Mouse (Mus musculus) lung, postnatal 14 days (tissue): ENCODE data around the gene Smarca4.
"Not testable (repeated sequence)": the region's sequence is repeated elsewhere in the genome, so short reads cannot be mapped to it uniquely, and the experiment has no call there.

Source experiments
- DNase-seq: peaks from one replicate; pipeline ENCODE4 v3.0.0; 2021

Smarca4 gene

DNA sequence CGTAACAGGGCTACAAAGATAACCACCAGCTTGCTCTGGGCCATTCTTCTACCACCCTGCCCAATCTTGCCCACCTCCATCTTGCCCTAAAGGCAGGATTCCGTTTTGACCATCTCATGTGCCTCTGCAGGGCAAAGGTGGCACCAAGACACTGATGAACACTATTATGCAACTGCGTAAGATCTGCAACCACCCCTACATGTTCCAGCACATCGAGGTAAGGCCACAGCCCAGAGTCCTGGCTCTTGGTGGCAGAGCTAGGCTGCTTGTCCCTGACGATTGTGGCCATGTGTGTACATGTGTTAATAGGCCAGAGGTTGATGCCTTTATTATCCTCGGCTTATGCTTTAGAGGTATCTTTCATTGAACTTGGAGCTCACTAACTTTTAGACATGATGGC, 54.4 kb downstream of the Smarca4 start:
- DNase-seq: no peak

DNA sequence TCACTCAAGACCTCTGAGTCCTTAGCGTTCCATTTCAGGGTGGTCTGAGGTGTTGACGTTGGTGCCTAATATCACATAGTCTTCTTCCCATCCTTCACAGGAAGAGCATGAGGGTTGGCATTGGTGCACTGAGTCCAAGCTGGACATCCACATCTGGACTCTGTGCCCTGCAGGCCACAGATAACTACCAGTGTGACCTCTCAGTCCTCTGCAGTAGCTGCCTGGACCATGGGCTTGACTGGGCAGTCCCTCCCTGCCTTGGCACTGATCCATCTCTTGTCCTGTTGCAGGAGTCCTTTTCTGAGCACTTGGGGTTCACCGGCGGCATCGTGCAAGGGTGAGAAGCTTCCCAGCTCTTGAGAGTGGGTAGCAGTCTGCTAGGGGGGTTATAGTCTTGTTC, 55.8 kb downstream of the Smarca4 start:
- DNase-seq: no peak

DNA sequence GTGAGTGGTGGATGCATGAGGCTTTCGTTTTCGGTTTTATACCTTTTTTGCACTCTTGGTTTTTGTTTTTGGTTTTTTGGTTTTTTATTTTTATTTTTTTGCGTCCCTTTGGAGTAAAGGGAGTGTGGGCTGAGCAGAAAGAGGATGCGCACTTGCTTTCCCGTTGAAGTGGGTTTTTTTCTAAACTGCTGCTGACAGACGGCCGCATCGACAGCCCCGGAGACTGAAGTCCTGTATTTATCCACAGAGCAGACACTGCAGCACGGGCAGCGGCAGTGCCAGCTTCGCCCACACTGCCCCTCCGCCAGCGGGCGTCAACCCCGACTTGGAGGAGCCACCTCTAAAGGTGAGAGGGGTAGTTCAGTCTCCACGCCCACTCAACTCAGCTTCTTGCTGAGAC, 61.7 kb downstream of the Smarca4 start:
- DNase-seq: no peak

DNA sequence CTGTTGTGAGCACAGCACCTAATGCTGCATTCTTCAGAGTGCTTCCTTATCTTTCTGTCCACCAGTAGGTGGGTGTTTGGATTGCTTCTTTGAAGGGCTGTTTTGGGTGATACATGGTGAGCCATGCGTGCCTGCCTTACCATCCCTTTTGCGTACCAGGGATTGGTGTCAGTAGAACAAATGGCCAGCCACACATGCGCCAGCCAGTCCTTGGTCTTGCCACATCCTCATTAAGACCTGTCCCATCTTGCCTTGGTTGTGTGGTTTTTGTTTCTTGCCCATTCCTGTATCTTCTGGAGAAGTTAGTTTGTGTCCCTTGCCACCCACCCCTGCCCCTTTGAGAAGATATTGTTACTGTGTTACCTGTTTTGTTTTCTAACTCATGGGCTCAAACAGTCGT, 64.5 kb downstream of the Smarca4 start:
- no peak for DNase-seq

DNA sequence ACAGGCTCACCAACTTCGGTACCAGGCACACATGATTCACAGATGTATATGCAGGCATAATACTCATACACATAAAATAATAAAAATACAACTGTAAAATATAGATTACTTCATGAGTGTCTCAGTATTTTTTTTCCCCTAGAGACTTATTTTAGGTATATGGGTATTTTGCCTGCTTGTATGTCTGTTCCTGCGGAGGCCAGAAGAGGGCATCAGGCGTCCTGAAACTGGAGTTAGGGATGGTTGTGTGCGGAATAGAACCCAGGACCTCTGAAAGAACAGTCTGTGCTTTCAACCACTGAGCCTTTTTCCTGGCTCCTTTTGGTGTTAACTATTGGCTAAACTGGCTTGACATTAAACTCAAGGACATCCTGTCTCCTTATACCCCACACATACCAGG, 66.9 kb downstream of the Smarca4 start:
- DNase-seq: no peak

DNA sequence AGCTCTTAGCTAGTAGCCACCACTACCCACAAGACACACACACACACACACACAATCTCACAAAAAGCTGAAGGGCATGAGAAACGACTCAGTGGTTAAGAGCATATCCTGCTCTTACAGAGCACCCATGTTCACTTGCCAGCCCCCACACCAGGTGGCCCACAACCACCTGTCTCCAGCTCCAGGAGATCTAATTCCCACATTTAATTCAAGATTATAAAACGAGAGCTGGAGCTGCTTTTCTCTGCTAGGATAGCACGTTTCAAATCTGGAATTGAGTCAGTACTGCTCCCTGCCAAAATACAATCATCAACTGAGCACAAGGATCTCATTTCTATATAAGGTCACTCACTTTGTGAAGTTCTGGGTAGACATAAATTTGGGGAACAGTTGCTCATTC, 67.9 kb downstream of the Smarca4 start:
- no peak for DNase-seq

DNA sequence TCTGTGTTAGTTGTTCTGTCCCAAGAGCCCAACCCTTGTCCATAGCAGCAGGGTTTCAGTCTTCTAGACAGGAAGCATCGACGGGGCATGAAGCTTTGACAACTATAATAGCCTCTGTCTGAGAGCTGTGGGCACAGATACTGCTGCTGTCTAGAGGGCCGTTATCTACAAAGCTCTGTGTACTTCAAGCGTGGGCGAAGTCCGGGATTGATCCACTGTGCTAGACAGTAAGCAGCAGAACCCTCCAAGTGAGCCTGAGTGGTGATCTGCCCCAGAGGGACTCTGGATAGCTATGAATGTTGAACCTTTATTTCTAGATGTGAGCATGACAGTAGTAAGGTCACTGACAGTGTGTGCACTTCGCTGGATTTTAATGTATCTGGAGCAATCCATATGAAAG, 72.6 kb downstream of the Smarca4 start:
- DNase-seq: no peak

DNA sequence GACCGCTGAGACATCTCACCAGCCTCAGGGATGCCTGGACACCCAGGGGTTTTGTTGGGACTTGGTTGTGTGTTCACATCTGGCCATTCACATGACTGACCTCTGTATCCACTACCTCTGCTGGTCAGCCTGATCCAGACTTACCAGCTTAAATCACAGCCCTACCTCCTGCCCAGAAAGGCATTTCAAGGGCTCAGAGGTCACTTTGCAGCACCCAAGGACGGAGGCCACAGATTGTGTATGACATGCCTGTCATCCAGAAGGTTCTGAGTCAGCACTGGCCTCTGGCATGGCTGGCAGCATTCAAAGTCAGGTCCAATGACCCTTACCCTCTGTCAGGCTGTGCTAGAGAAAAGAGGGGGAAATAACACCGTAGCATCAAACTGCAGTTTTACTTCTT, 74.1 kb downstream of the Smarca4 start:
- DNase-seq: no peak

DNA sequence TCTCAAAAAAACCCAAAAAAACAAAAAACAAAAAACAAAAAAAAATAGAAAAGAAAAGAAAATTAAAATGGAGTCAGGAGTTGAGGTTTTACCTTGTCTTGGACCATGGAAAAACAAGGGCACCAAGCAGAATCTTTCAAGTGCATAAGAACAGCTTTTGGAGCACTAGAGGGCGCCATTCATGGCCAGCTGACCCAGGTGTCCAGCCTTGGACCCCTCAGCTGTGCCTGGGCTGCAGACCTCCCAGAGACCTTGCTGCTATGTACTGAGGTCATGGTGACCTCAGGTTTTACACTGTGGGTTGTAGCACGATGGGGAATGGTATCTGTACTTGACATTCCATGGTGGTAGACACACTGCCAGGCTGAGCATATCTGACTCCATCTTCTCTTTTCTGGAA, 75.9 kb downstream of the Smarca4 start:
- DNase-seq: peak; percentile 63

DNA sequence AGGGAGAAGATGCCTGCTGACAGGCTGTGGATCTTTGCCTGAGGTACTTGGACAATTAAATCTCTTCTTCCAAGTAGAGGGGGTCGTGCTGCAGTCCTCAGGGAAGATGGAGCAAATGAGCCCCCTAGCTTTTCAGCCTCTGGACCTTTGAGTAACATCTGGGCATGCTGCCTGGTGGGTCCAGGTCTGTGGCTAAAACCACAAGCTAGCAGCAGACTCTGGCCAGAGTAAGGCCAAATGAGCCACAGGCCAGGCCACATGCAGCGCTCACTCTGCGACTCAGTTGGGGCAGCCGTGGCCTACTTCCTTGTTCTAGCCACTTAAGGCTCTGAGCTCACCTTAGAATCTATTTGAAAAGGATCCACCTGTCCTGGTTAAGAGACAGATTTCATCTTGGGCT, 76.5 kb downstream of the Smarca4 start:
- DNase-seq: no peak

DNA sequence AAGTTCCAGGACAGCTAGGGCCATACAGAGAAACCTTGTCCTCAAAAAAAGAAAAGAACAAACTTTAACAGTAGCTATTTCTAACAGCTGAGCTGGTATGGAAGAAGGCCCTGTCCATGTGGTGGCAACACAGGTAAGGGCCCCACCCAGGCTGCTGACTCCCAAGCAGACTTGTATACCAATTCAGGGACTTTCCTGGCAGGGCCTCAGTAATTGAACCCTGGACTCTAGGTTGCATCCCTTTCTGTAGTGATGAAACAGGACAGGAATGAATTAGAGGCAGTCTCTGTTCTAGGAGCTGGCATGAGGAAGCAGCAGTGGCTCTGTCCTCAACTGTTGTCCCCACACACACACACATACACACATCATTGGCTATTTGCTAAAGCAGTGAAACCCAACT, 78.1 kb downstream of the Smarca4 start:
- no peak for DNase-seq

DNA sequence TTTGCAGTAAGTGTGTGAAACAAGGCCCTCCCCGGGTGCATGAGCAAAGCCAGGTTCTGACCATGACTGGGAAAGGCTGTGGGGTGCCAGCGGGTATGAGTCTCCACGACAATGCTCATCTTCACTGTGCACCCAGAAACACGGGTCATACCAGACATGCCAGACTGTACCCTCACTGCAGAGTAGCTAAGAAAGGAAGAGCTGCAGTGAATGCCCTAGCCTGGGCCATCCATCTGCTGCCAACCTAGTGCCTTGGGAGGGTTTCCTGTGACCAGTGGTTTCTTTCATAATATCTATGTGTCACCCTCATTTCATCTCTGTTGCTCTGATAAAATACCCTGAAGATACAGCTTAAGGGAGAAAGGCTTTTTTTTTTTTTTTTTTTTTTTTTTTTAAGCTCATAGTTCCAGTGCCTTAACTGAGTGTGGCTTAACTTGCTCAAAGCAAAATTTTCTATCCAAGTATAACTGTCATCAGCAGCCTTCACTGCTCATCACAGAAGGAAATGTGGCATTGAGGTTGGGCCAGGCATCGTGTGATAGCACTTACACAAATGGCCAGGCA, 79.3 kb downstream of the Smarca4 start:
- DNase-seq: no peak

DNA sequence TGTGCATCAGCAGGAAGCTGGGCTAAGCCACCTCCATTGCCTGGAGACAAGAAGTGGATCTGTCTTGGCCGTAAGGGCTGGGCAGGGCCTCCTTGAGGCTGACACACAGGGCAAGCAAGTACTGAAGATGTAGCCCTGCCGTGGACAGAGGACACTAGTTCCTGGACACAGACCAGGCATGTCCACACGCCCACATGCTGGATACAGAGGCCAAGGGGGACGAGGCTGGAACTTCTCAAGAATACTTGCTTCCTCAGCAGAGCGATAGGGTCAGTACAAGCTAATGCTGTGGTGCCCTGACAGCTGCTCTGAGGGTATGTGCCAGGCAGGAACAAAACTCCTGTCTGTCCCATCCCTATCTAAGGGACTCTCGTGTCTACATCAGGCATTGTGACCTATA, 81.2 kb downstream of the Smarca4 start:
- no peak for DNase-seq

DNA sequence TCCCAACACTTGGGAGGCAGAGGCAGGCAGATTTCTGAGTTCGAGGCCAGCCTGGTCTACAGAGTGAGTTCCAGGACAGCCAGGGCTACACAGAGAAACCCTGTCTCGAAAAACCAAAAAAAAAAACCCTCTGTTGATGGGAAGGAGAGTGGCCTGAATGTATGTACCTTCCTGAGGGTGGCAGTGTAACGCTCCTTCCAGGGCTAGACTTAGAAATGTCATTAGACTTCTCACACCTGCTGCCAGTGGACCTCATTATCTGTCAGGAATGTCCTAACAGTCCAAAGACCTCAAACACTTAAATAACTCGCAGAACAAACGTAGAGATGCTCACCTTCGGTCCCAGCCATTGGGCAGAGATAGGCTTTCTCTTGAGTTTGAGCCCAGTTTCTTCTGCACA, 83.3 kb downstream of the Smarca4 start:
- not testable (repeated sequence) for DNase-seq

DNA sequence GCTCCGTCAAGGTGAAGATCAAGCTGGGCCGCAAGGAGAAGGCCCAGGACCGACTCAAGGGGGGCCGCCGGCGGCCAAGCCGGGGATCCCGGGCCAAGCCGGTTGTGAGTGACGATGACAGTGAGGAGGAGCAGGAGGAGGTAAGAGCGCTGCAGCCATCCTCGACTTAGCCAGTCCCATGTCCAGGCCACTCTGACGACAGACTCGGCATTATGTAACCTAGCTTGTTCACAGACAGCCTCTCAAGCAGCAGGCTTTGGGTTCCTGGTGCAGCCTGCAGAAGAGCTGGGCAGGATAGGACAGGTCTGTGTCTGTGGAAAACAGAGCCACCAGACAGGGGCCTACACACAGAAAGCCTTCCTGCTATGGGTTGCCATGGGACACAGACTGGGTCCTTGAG, 85.1 kb downstream of the Smarca4 start:
- no peak for DNase-seq

DNA sequence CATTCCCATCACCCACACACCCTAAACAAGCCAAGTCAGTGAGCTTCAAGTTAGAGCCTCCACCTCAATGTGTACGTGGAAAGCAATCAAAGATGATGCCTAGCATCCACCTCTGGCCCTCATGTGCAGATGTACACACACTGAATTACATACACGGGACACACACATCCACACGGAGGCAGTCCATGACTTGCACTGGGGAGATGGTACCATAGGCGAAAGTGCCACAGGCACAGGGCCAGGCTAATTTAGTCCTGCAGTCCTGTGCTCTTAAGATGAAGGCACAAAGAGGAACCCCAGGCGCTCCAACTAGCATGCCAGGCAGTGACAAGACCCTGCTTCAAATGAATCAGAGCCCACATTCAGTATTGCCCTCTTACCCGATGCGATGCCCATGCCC, 87.5 kb downstream of the Smarca4 start:
- no peak for DNase-seq

DNA sequence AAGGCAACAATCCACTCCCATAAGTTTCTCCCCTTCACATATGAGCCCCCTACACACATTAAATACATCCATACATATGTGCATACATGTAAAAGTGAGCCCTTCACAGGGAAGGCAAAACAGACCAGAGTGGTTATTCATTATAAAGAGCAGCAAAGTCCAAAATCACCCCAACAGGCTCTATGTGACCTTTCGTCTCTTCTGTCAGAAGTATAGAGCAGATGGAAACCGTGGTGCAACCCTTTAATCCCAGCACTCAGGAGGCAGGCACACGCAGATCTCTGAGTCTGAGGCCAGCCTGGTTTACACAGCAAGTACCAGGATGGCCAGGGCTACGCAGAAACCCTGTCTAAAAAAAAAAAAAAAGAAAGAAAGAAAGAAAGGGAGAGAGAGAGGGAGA, 90.1 kb downstream of the Smarca4 start:
- no peak for DNase-seq

DNA sequence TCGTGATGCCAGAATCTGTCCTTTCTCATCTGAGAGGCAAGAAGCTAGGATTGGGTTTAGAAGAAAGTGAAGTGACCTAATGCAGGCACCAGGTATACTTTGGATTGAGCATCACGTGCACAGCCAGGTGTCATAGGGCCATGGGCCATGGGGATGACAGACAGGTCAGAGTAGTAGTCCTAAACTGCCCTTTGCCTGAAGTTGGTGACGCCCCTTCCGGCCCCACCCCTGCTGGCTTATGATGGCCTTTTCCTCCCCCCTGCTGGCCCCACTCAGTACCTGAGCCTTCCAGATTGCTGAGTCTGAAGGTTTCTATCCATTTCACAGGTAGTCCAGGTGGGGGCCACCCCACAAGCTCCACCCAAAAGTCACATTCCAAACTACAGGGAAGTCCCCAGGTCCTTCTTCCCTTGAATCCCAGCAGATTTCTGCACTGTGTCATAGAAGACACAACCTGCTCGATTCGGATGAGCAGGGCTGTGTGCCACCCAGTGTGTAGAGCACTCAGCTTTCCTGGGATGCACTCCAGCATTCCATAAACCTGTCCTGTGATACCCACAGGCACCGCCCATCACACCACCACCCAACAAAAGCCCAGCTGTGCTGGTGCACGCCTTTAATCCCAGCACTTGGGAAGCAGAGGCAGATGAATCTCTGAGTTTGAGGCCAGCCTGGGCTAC, 90.8 kb downstream of the Smarca4 start:
- DNase-seq: no peak

DNA sequence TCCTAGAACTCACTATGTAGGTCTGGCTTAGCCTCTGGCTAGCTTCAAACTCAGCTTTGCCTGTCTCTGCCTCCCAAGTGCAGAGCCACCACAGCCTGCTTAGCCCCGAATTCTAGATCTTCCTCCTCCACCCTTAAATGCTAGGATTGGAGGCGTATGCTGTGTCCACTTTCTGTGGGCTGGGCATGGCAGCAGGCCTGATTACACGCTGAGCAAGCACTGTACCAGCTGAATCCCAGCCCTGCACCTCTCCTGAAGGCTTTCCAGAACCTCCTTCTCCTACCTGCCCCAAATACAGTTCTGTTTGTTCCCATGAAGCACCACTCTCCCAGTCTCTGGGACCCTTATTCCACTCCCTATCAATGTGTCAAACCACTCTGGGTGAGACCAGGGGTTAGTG, 93.4 kb downstream of the Smarca4 start:
- no peak for DNase-seq

DNA sequence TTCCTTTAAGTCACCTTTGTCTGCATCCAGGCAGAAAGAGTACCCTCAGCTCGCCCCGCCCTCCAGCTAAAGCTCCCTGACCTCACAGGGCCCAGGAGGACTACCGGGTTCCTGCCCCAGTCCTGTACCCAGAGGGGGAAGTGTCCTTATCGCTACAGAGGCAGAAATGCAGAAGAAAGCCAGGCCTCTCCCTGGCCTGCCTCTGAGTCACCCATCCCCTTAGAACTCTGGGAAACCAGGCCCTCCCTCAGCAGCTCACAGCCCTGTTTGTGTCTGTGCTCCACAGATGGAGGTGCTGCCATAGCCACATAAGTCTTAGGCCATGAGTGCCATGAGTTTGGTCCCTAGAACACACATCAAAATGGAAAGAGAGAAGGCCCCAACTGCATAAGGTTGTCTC, 99.3 kb downstream of the Smarca4 start:
- no peak for DNase-seq

DNA sequence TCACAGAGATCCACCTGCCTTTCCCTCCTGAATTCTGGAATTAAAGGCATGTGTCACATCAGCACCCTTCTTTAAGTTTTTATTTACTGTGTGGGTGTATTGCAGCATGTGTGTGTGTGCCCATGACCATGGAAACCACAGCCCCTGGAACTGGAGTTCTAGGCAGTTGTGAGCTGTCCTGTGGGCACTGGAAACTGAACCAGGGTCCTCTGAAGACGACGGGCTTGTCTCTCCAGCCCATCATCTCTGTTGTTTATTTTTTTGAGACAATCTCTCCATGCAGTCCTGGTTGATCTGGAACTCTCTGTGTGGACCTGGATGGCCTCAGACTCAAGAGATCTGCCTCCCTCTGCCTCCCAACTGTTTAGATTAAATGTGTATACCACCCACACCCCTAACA, 101.0 kb downstream of the Smarca4 start:
- DNase-seq: no peak

DNA sequence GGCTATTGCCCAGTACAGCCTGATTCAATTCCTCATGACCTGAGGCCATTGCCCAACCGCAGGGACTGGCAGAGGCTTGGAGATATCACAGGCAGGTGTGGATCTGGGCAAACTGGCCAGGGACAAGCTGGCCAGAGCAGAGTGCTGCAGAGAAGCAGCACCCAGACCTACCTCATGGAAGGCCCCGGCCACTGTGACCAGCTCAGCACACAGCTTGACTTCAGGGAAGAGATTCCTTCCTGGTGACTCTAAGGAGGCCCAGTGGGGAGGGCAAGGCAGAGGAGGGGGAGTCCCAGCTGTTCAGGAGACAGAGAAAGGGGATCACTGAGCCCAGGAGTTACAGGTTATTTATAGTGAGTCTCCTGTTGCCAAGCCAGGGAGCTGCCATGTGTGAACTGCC, 105.1 kb downstream of the Smarca4 start:
- no peak for DNase-seq

DNA sequence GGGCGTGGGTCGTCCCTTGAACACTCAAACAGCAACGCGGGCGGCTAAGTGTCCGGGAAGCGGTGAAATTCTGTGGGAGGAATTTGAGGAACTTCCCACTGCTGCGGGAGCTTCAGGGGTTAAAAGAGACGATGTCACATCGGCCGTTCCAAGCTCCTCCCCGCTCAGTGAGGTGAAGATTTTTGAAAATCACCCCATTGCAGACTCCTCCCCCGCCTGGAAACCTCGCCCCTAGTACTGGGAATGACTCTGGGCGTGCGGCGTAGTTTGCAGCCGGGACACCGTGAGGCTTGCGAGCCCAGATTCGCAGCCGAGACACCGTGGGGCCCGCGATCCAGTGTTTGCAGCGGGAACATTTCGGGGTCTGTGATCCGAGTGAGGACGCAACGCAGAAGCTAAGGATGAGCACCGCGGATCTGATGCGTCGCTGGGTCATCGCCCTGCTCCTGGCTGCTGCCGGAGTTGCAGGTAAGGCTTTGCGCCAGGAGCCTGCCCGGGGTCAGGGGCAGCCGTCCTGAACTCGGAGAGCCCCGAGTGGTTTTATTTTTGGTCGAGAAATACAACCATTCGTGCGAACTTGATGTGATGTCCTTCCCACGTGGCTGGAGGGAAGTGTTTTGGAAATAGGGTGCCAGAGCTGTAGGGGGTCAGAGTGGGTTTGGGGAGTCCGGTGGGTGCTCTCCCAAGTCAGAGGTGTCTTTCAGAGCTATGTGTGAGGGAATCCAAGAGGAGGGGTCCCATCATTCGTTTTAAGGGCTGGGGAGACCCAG, 107.6 kb downstream of the Smarca4 start, which contains the start of gene Ldlr:
Gene Ldlr (plus strand): TSS at position 107 of the 770 bp plus-strand sequence.
- DNase-seq: peak; percentile 83

DNA sequence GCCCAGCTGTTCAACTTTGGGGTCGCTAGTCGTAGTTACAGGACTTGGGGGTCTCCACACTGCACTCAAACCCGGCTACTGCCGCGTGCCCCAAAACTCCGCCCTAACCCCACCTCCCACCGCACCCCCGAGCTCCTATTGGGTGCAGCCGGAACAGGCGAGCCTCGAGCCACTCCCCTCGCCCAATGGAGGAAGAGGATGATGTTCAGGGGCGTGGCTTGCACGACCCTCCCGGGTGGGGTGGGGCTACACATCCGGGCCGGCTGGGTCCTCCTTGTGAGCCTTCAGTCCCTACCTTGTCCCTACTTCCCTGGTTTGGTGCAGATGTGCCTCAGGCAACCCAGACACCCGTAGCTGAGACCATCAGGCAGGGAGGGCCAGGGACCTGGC, 108.2 kb downstream of the Smarca4 start:
- DNase-seq: peak; percentile 89
